Mouse (Mus musculus): ENCODE measurements around the gene Fam184b. TPM values are rescaled to one million over a fixed set of nuclear protein-coding genes. Genes with fewer than 3 reads are reported as not detected.

The Fam184b gene
- polyA plus RNA-seq, 1 experiment from 2014 or later = 0.05 TPM

GRCm38 (mm10) chr5:45549586-45549985, 89.8 kb downstream of the Fam184b start:
- peaks cover 13% of the 10 kb centered on the region for H3K27me3 ChIP-seq
- ATAC-seq (no peak), DNase-seq (ENCODE audit: low read depth, low spot score) (no peak)
- TF ChIP-seq CTCF (IDR thresholded peaks at IDR 0.05) = no peak
- ChIA-PET CTCF (no interaction called here), POLR2A (no interaction called here)
- in situ Hi-C loops (cut with MboI; ENCODE audit: low pct_unique_long_range_greater_than_20kb) = no loop called here

- in situ Hi-C loops (cut with MboI; ENCODE audit: low pct_unique_long_range_greater_than_20kb) = no loop called here
- TF ChIP-seq CTCF (IDR thresholded peaks at IDR 0.05) = no peak
- ATAC-seq (no peak), DNase-seq (ENCODE audit: low read depth, low spot score) (no peak)
- ChIA-PET CTCF (no interaction called here), POLR2A (no interaction called here)
- H3K27me3 ChIP-seq = peaks cover 12% of the 10 kb centered on the region
These were observed 96.0 kb downstream of the Fam184b start for GRCm38 (mm10) chr5:45543374-45543773.

GRCm38 (mm10) chr5:45539502-45539901, 99.9 kb downstream of the Fam184b start:
- POLR2A ChIA-PET = no interaction called here
- TF ChIP-seq CTCF (IDR thresholded peaks at IDR 0.05) = peak; percentile 43
- H3K27me3 ChIP-seq = peaks cover 6% of the 10 kb centered on the region
- DNase-seq (ENCODE audit: low read depth, low spot score) (no peak), ATAC-seq (no peak)
- in situ Hi-C loops (cut with MboI; ENCODE audit: low pct_unique_long_range_greater_than_20kb) = no loop called here
- CTCF ChIA-PET = no interaction called here

GRCm38 (mm10) chr5:45535177-45535576, 104.2 kb downstream of the Fam184b start:
- H3K27me3 ChIP-seq = no peaks in the 10 kb centered on the region
- ATAC-seq (no peak), DNase-seq (ENCODE audit: low read depth, low spot score) (no peak)
- POLR2A ChIA-PET = no interaction called here
- CTCF ChIA-PET = interaction anchor here (0.7 to 2.2 kb wide), 8 partner anchors 25 to 813 kb away, joined by 3 to 9 read pairs (median 4); partner anchors contain the start of gene Ncapg
- TF ChIP-seq CTCF (IDR thresholded peaks at IDR 0.05) = no peak
- in situ Hi-C loops (cut with MboI; ENCODE audit: low pct_unique_long_range_greater_than_20kb) = no loop called here

- no peaks in the 10 kb centered on the region for H3K27me3 ChIP-seq
- POLR2A ChIA-PET = interaction anchor here (0.6 to 0.7 kb wide), 2 partner anchors 9 to 1204 kb away, joined by 3 to 6 read pairs; no protein-coding TSS in a partner anchor
- in situ Hi-C loops (cut with MboI; ENCODE audit: low pct_unique_long_range_greater_than_20kb) = loop anchor here (5.0 kb wide), 3 partner anchors 62 to 813 kb away; partner anchors contain the start of gene Ncapg
- CTCF ChIA-PET = interaction anchor here (0.7 to 2.2 kb wide), 10 partner anchors 13 to 814 kb away, joined by 3 to 9 read pairs (median 4); partner anchors contain the start of gene Ncapg
- peak; percentile 85 for TF ChIP-seq CTCF (IDR thresholded peaks at IDR 0.05)
- ATAC-seq = peak; percentile 77
- no peak for DNase-seq (ENCODE audit: low read depth, low spot score)
These were observed 104.9 kb downstream of the Fam184b start for GRCm38 (mm10) chr5:45534319-45535098.

GRCm38 (mm10) chr5:45529696-45530095, 109.7 kb downstream of the Fam184b start:
- TF ChIP-seq CTCF (IDR thresholded peaks at IDR 0.05) = no peak
- POLR2A ChIA-PET = no interaction called here
- H3K27me3 ChIP-seq = no peaks in the 10 kb centered on the region
- in situ Hi-C loops (cut with MboI; ENCODE audit: low pct_unique_long_range_greater_than_20kb) = loop anchor here (5.0 kb wide), 3 partner anchors 57 to 818 kb away; partner anchors contain the start of gene Ncapg
- DNase-seq (ENCODE audit: low read depth, low spot score) = no peak
- no peak for ATAC-seq
- CTCF ChIA-PET = interaction anchor here (1.3 to 1.4 kb wide), 2 partner anchors 56 to 138 kb away, joined by 3 read pairs; no protein-coding TSS in a partner anchor

- ChIA-PET POLR2A (no interaction called here), CTCF (no interaction called here)
- in situ Hi-C loops (cut with MboI; ENCODE audit: low pct_unique_long_range_greater_than_20kb) = no loop called here
- no peak for ATAC-seq
- no peak for DNase-seq (ENCODE audit: low read depth, low spot score)
- TF ChIP-seq CTCF (IDR thresholded peaks at IDR 0.05) = no peak
- H3K27me3 ChIP-seq = no peaks in the 10 kb centered on the region
These were observed 113.1 kb downstream of the Fam184b start for GRCm38 (mm10) chr5:45526338-45526737.

GRCm38 (mm10) chr5:45525101-45525500, 114.3 kb downstream of the Fam184b start:
- CTCF ChIA-PET = interaction anchor here (1.0 to 1.2 kb wide), 2 partner anchors 8 to 14 kb away, joined by 3 read pairs; no protein-coding TSS in a partner anchor
- no peaks in the 10 kb centered on the region for H3K27me3 ChIP-seq
- POLR2A ChIA-PET = no interaction called here
- in situ Hi-C loops (cut with MboI; ENCODE audit: low pct_unique_long_range_greater_than_20kb) = no loop called here
- no peak for TF ChIP-seq CTCF (IDR thresholded peaks at IDR 0.05)
- no peak for DNase-seq (ENCODE audit: low read depth, low spot score)
- no peak for ATAC-seq

- H3K27me3 ChIP-seq = no peaks in the 10 kb centered on the region
- CTCF ChIA-PET = no interaction called here
- in situ Hi-C loops (cut with MboI; ENCODE audit: low pct_unique_long_range_greater_than_20kb) = no loop called here
- POLR2A ChIA-PET = interaction anchor here (0.6 kb wide), 1 partner anchor 1286 kb away, joined by 3 read pairs; no protein-coding TSS in a partner anchor
- no peak for TF ChIP-seq CTCF (IDR thresholded peaks at IDR 0.05)
- no peak for ATAC-seq
- no peak for DNase-seq (ENCODE audit: low read depth, low spot score)
These were observed 117.8 kb downstream of the Fam184b start for GRCm38 (mm10) chr5:45521601-45522000.

- ATAC-seq = no peak
- in situ Hi-C loops (cut with MboI; ENCODE audit: low pct_unique_long_range_greater_than_20kb) = no loop called here
- CTCF ChIA-PET = no interaction called here
- TF ChIP-seq CTCF (IDR thresholded peaks at IDR 0.05) = no peak
- no peaks in the 10 kb centered on the region for H3K27me3 ChIP-seq
- POLR2A ChIA-PET = no interaction called here
- no peak for DNase-seq (ENCODE audit: low read depth, low spot score)
These were observed 118.7 kb downstream of the Fam184b start for GRCm38 (mm10) chr5:45520809-45521110.
